Mouse (Mus musculus): Measurements from ENCODE around the gene Mybphl.

GRCm38 (mm10) chr3:108384425-108384824 lies 19.7 kb downstream of the Mybphl start:
- no peak for TF ChIP-seq USF1 (IDR thresholded peaks at IDR 0.05; ENCODE audit: low read depth)
- no peak for TF ChIP-seq E2F4 (IDR thresholded peaks at IDR 0.05; ENCODE audit: insufficient read depth)
- no peak for TF ChIP-seq POLR2A (IDR thresholded peaks at IDR 0.05; ENCODE audit: insufficient read length, low read depth)
- TF ChIP-seq MYOG (IDR thresholded peaks at IDR 0.05; ENCODE audit: control insufficient read depth in 1 of 3, insufficient read depth in 1 of 3, insufficient read length in 2 of 3, low read depth in 2 of 3): no peak

All from myocyte (in vitro differentiated cells).